Mouse (Mus musculus): ENCODE data around the gene Dgkg. TPM values are rescaled to one million over a fixed set of nuclear protein-coding genes. Genes with fewer than 3 reads are reported as not detected.

Dgkg gene
- polyA plus RNA-seq, 1 experiment from 2014 or later, result 0.12 TPM

GRCm38 (mm10) chr16:22578883-22579282 is 78.1 kb downstream of the Dgkg start:
- H3K27ac ChIP-seq (ENCODE audit: low read depth, low read length), result no peak overlapping the region
- H3K4me1 ChIP-seq (replicated peaks; ENCODE audit: control insufficient read depth, insufficient read depth, low read length), result no peaks in the 10 kb centered on the region
- no peaks in the 10 kb centered on the region for H3K27me3 ChIP-seq (ENCODE audit: control insufficient read depth, insufficient read depth, low read length)
- no peak for DNase-seq (ENCODE audit: low spot score)
- H3K4me2 ChIP-seq (replicated peaks; ENCODE audit: low read depth, low read length), result no peak overlapping the region
- no peak overlapping the region for H3K4me3 ChIP-seq (ENCODE audit: low read depth, low read length)
- no peak for ATAC-seq (ENCODE audit: low FRiP score)
- no peaks in the 10 kb centered on the region for H3K36me3 ChIP-seq (ENCODE audit: control insufficient read depth, insufficient read depth, low read length)
- H3K9ac ChIP-seq (ENCODE audit: low read depth, low read length), result no peak overlapping the region
- WGBS, result 90% methylated on average over 10 of the region's 10 CpGs
- no peaks in the 10 kb centered on the region for H3K9me3 ChIP-seq (ENCODE audit: control insufficient read depth, low read length)

GRCm38 (mm10) chr16:22577656-22578055 is 79.4 kb downstream of the Dgkg start:
- WGBS, result 59% methylated on average over 8 of the region's 8 CpGs
- ATAC-seq (ENCODE audit: low FRiP score), result no peak
- Histone ChIP-seq H3K4me2 (replicated peaks; ENCODE audit: low read depth, low read length) (no peak overlapping the region), H3K27ac (ENCODE audit: low read depth, low read length) (no peak overlapping the region), H3K36me3 (ENCODE audit: control insufficient read depth, insufficient read depth, low read length) (no peaks in the 10 kb centered on the region), H3K9ac (ENCODE audit: low read depth, low read length) (no peak overlapping the region), H3K4me1 (replicated peaks; ENCODE audit: control insufficient read depth, insufficient read depth, low read length) (no peaks in the 10 kb centered on the region), H3K4me3 (ENCODE audit: low read depth, low read length) (no peak overlapping the region), H3K9me3 (ENCODE audit: control insufficient read depth, low read length) (no peaks in the 10 kb centered on the region), H3K27me3 (ENCODE audit: control insufficient read depth, insufficient read depth, low read length) (no peaks in the 10 kb centered on the region)
- DNase-seq (ENCODE audit: low spot score), result no peak

- H3K4me2 ChIP-seq (replicated peaks; ENCODE audit: low read depth, low read length), result no peak overlapping the region
- no peaks in the 10 kb centered on the region for H3K4me1 ChIP-seq (replicated peaks; ENCODE audit: control insufficient read depth, insufficient read depth, low read length)
- no peak overlapping the region for H3K9ac ChIP-seq (ENCODE audit: low read depth, low read length)
- no peak for DNase-seq (ENCODE audit: low spot score)
- no peak overlapping the region for H3K4me3 ChIP-seq (ENCODE audit: low read depth, low read length)
- no peak for ATAC-seq (ENCODE audit: low FRiP score)
- 0 out of 2 replicates have a peak, but pooled peaks cover 2% of the 10 kb centered on the region for H3K27me3 ChIP-seq (ENCODE audit: control insufficient read depth, insufficient read depth, low read length)
- no peaks in the 10 kb centered on the region for H3K36me3 ChIP-seq (ENCODE audit: control insufficient read depth, insufficient read depth, low read length)
- WGBS, result 72% methylated on average over 7 of the region's 7 CpGs
- H3K9me3 ChIP-seq (ENCODE audit: control insufficient read depth, low read length), result no peaks in the 10 kb centered on the region
- no peak overlapping the region for H3K27ac ChIP-seq (ENCODE audit: low read depth, low read length)
Observed at GRCm38 (mm10) chr16:22574164-22574563, 82.9 kb downstream of the Dgkg start.

GRCm38 (mm10) chr16:22572641-22573341 is 84.2 kb downstream of the Dgkg start:
- 0 out of 2 replicates have a peak, but pooled peaks cover 2% of the 10 kb centered on the region for H3K27me3 ChIP-seq (ENCODE audit: control insufficient read depth, insufficient read depth, low read length)
- H3K4me2 ChIP-seq (replicated peaks; ENCODE audit: low read depth, low read length), result no peak overlapping the region
- no peak overlapping the region for H3K4me3 ChIP-seq (ENCODE audit: low read depth, low read length)
- no peak for ATAC-seq (ENCODE audit: low FRiP score)
- DNase-seq (ENCODE audit: low spot score), result no peak
- no peak overlapping the region for H3K9ac ChIP-seq (ENCODE audit: low read depth, low read length)
- no peak overlapping the region for H3K27ac ChIP-seq (ENCODE audit: low read depth, low read length)
- H3K4me1 ChIP-seq (replicated peaks; ENCODE audit: control insufficient read depth, insufficient read depth, low read length), result no peaks in the 10 kb centered on the region
- no peaks in the 10 kb centered on the region for H3K36me3 ChIP-seq (ENCODE audit: control insufficient read depth, insufficient read depth, low read length)
- 44% methylated on average over 21 of the region's 21 CpGs for WGBS
- no peaks in the 10 kb centered on the region for H3K9me3 ChIP-seq (ENCODE audit: control insufficient read depth, low read length)

- ATAC-seq (ENCODE audit: low FRiP score) (no peak), DNase-seq (ENCODE audit: low spot score) (no peak)
- Histone ChIP-seq H3K9ac (ENCODE audit: low read depth, low read length) (no peak overlapping the region), H3K27ac (ENCODE audit: low read depth, low read length) (no peak overlapping the region), H3K27me3 (ENCODE audit: control insufficient read depth, insufficient read depth, low read length) (no peaks in the 10 kb centered on the region), H3K4me1 (replicated peaks; ENCODE audit: control insufficient read depth, insufficient read depth, low read length) (no peaks in the 10 kb centered on the region), H3K36me3 (ENCODE audit: control insufficient read depth, insufficient read depth, low read length) (no peaks in the 10 kb centered on the region), H3K4me2 (replicated peaks; ENCODE audit: low read depth, low read length) (no peak overlapping the region), H3K9me3 (ENCODE audit: control insufficient read depth, low read length) (no peaks in the 10 kb centered on the region), H3K4me3 (ENCODE audit: low read depth, low read length) (no peak overlapping the region)
- 82% methylated on average over 3 of the region's 3 CpGs for WGBS
Observed at GRCm38 (mm10) chr16:22564907-22565272, 92.1 kb downstream of the Dgkg start.

- no peaks in the 10 kb centered on the region for H3K27me3 ChIP-seq (ENCODE audit: control insufficient read depth, insufficient read depth, low read length)
- no peaks in the 10 kb centered on the region for H3K4me1 ChIP-seq (replicated peaks; ENCODE audit: control insufficient read depth, insufficient read depth, low read length)
- H3K9me3 ChIP-seq (ENCODE audit: control insufficient read depth, low read length), result no peaks in the 10 kb centered on the region
- ATAC-seq (ENCODE audit: low FRiP score), result no peak
- H3K4me2 ChIP-seq (replicated peaks; ENCODE audit: low read depth, low read length), result no peak overlapping the region
- H3K9ac ChIP-seq (ENCODE audit: low read depth, low read length), result no peak overlapping the region
- peak; percentile 84 for DNase-seq (ENCODE audit: low spot score)
- WGBS, result 64% methylated on average over 14 of the region's 14 CpGs
- no peak overlapping the region for H3K4me3 ChIP-seq (ENCODE audit: low read depth, low read length)
- H3K36me3 ChIP-seq (ENCODE audit: control insufficient read depth, insufficient read depth, low read length), result no peaks in the 10 kb centered on the region
- no peak overlapping the region for H3K27ac ChIP-seq (ENCODE audit: low read depth, low read length)
Observed at GRCm38 (mm10) chr16:22564259-22564906, 92.6 kb downstream of the Dgkg start.

GRCm38 (mm10) chr16:22563594-22563993 is 93.4 kb downstream of the Dgkg start:
- Histone ChIP-seq H3K27ac (ENCODE audit: low read depth, low read length) (no peak overlapping the region), H3K4me3 (ENCODE audit: low read depth, low read length) (no peak overlapping the region), H3K27me3 (ENCODE audit: control insufficient read depth, insufficient read depth, low read length) (no peaks in the 10 kb centered on the region), H3K36me3 (ENCODE audit: control insufficient read depth, insufficient read depth, low read length) (no peaks in the 10 kb centered on the region), H3K4me1 (replicated peaks; ENCODE audit: control insufficient read depth, insufficient read depth, low read length) (no peaks in the 10 kb centered on the region), H3K9ac (ENCODE audit: low read depth, low read length) (no peak overlapping the region), H3K9me3 (ENCODE audit: control insufficient read depth, low read length) (no peaks in the 10 kb centered on the region), H3K4me2 (replicated peaks; ENCODE audit: low read depth, low read length) (no peak overlapping the region)
- ATAC-seq (ENCODE audit: low FRiP score), result no peak
- DNase-seq (ENCODE audit: low spot score), result no peak

- H3K9me3 ChIP-seq (ENCODE audit: control insufficient read depth, low read length), result no peaks in the 10 kb centered on the region
- no peak overlapping the region for H3K4me2 ChIP-seq (replicated peaks; ENCODE audit: low read depth, low read length)
- no peak overlapping the region for H3K9ac ChIP-seq (ENCODE audit: low read depth, low read length)
- no peak for ATAC-seq (ENCODE audit: low FRiP score)
- DNase-seq (ENCODE audit: low spot score), result peak; percentile 42
- WGBS, result 49% methylated on average over 2 of the region's 2 CpGs
- H3K36me3 ChIP-seq (ENCODE audit: control insufficient read depth, insufficient read depth, low read length), result no peaks in the 10 kb centered on the region
- H3K27ac ChIP-seq (ENCODE audit: low read depth, low read length), result no peak overlapping the region
- no peaks in the 10 kb centered on the region for H3K27me3 ChIP-seq (ENCODE audit: control insufficient read depth, insufficient read depth, low read length)
- no peak overlapping the region for H3K4me3 ChIP-seq (ENCODE audit: low read depth, low read length)
- no peaks in the 10 kb centered on the region for H3K4me1 ChIP-seq (replicated peaks; ENCODE audit: control insufficient read depth, insufficient read depth, low read length)
Observed at GRCm38 (mm10) chr16:22554996-22555395, 102.0 kb downstream of the Dgkg start.

- DNase-seq (ENCODE audit: low spot score), result no peak
- 73% methylated on average over 9 of the region's 9 CpGs for WGBS
- H3K4me1 ChIP-seq (replicated peaks; ENCODE audit: control insufficient read depth, insufficient read depth, low read length), result no peaks in the 10 kb centered on the region
- no peaks in the 10 kb centered on the region for H3K9me3 ChIP-seq (ENCODE audit: control insufficient read depth, low read length)
- ATAC-seq (ENCODE audit: low FRiP score), result no peak
- no peak overlapping the region for H3K27ac ChIP-seq (ENCODE audit: low read depth, low read length)
- H3K4me3 ChIP-seq (ENCODE audit: low read depth, low read length), result no peak overlapping the region
- no peaks in the 10 kb centered on the region for H3K27me3 ChIP-seq (ENCODE audit: control insufficient read depth, insufficient read depth, low read length)
- no peak overlapping the region for H3K9ac ChIP-seq (ENCODE audit: low read depth, low read length)
- no peaks in the 10 kb centered on the region for H3K36me3 ChIP-seq (ENCODE audit: control insufficient read depth, insufficient read depth, low read length)
- H3K4me2 ChIP-seq (replicated peaks; ENCODE audit: low read depth, low read length), result no peak overlapping the region
Observed at GRCm38 (mm10) chr16:22552351-22552750, 104.7 kb downstream of the Dgkg start.
